In the genomic region with DNA sequence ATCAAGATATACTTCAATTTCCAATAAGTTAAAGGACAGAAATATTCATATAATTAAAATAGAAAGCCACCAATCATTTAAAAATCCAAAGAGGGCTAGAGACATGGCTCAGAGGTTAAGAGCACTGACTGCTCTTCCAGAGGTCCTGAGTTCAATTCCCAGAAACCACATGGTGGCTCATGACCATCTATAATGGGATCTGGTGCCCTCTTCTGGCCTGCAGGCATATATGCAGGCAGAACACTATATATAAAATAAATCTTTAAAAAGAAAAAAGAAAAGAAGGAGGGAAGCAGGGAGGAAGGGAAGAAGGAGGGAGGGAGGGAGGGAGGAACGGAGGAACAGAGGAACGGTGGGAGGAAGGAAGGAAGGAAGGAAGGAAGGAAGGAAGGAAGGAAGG, we compare ENCODE assay signal across 10 mouse cellular contexts. TPM values are rescaled to one million over a fixed set of nuclear protein-coding genes. Genes with fewer than 3 reads are reported as not detected.
DNase-seq lines count a peak whose midpoint lies in the region; ATAC-seq and TF ChIP-seq lines count a peak whose summit lies in the region.
"Not testable (repeated sequence)": the region's sequence is repeated elsewhere in the genome, so short reads cannot be mapped to it uniquely, and the experiment has no call there.
"Had no signal": no experiment of that assay in that cellular context is flagged by ENCODE, and none has a peak within 500 bp of the region (broad histone marks: within the 10 kb centered on the region; RNA-seq: fewer than 3 reads in every experiment).

No protein-coding gene starts in this region.

- peak; percentile 39 for TF ChIP-seq CTCF in E14TG2a.4 (conservative IDR thresholded peaks at IDR 0.05; ENCODE audit: low read length)
- peak; percentile 67 for TF ChIP-seq CTCF in Patski (IDR thresholded peaks at IDR 0.05)
- TF ChIP-seq CTCF in gastrocnemius, adult 2 months (IDR thresholded peaks at IDR 0.05), result peak; percentile 36; the same call in 1 of the 2 replicates
- TF ChIP-seq CTCF in hindbrain, postnatal 0 days (IDR thresholded peaks at IDR 0.05; ENCODE audit: low read depth), result peak; percentile 17; the same call in 1 of the 2 replicates
- TF ChIP-seq CTCF in layer of hippocampus, adult 2 months (conservative IDR thresholded peaks at IDR 0.05), result peak; percentile 63
- TF ChIP-seq CTCF in liver, embryonic 14.5 days (IDR thresholded peaks at IDR 0.05; ENCODE audit: low read depth), result peak; percentile 34
- TF ChIP-seq CTCF in lung, postnatal 0 days (IDR thresholded peaks at IDR 0.05), result peak; percentile 51
- peak; percentile 53 for TF ChIP-seq CTCF in stomach, postnatal 0 days (IDR thresholded peaks at IDR 0.05; ENCODE audit: low read depth)

- H3K4me1 ChIP-seq in E14TG2a.4 (replicated peaks; ENCODE audit: low read depth, low read length); hindbrain, postnatal 0 days (ENCODE audit: insufficient read depth, low read length); liver, embryonic 14.5 days (replicated peaks; ENCODE audit: control insufficient read depth in 2 of 2, insufficient read depth in 2 of 2, low read length in 1 of 2); lung, postnatal 0 days (ENCODE audit: insufficient read depth, low read depth, low read length); stomach, postnatal 0 days (replicated peaks; ENCODE audit: control insufficient read depth, insufficient read depth): not testable (repeated sequence)

- H3K4me2 ChIP-seq in hindbrain, postnatal 0 days (ENCODE audit: low read depth, low read length); liver, embryonic 14.5 days (ENCODE audit: low read depth); lung, postnatal 0 days (replicated peaks; ENCODE audit: low read depth, low read length); stomach, postnatal 0 days (replicated peaks; ENCODE audit: low read depth): not testable (repeated sequence)

- H3K27me3 ChIP-seq in E14TG2a.4 (ENCODE audit: insufficient read depth, low read length); hindbrain, postnatal 0 days (ENCODE audit: insufficient read depth, low read length); liver, embryonic 14.5 days (ENCODE audit: control insufficient read depth, insufficient read depth, low read length); lung, postnatal 0 days (replicated peaks; ENCODE audit: insufficient read depth, low read length); stomach, postnatal 0 days (ENCODE audit: control insufficient read depth, insufficient read depth, low read length): not testable (repeated sequence)
- H3K27me3 ChIP-seq in Patski, result peaks cover 26% of the 10 kb centered on the region

- ATAC-seq in Patski; hindbrain, postnatal 0 days; liver, embryonic 14.5 days (ENCODE audit: insufficient read depth); lung, postnatal 0 days; stomach, postnatal 0 days (ENCODE audit: low FRiP score, low TSS enrichment): not testable (repeated sequence)

- intact Hi-C loops in gastrocnemius, adult 2 months (cut with DNase I), result not testable (repeated sequence)

- not testable (repeated sequence) for H3K27ac ChIP-seq in gastrocnemius, adult 2 months; hindbrain, postnatal 0 days; layer of hippocampus, adult 2 months; liver, embryonic 14.5 days; lung, postnatal 0 days (ENCODE audit: low read length); stomach, postnatal 0 days (replicated peaks)

- H3K4me3 ChIP-seq in E14TG2a.4 (replicated peaks; ENCODE audit: low read length); gastrocnemius, adult 2 months; hindbrain, postnatal 0 days (ENCODE audit: low read length); layer of hippocampus, adult 2 months; liver, embryonic 14.5 days (ENCODE audit: insufficient read depth in 1 of 2, low read depth in 2 of 2, low read length in 2 of 2); lung, postnatal 0 days (ENCODE audit: low read depth, low read length); stomach, postnatal 0 days (ENCODE audit: low read depth, low read length): not testable (repeated sequence)

- POLR2A ChIA-PET in Patski (lab: Charles Lee), result not testable (repeated sequence)

- 73% methylated on average over 2 of the region's 2 CpGs for WGBS in hindbrain, postnatal 0 days
- 16% methylated on average over 2 of the region's 2 CpGs for WGBS in liver, embryonic 14.5 days (ENCODE audit: insufficient replicate concordance)
- WGBS in lung, postnatal 0 days, result 23% methylated on average over 2 of the region's 2 CpGs
- WGBS in stomach, postnatal 0 days, result 44% methylated on average over 2 of the region's 2 CpGs

- CTCF ChIA-PET in Patski (lab: Charles Lee), result not testable (repeated sequence)

- DNase-seq in Patski (ENCODE audit: low read depth, low spot score); gastrocnemius, adult 2 months; hindbrain, postnatal 0 days (ENCODE audit: low spot score); layer of hippocampus, adult 2 months (ENCODE audit: low spot score in 2 of 2); liver, embryonic 14.5 days (ENCODE audit: low read depth in 3 of 3, low spot score in 3 of 3); lung, postnatal 0 days (ENCODE audit: low spot score); stomach, postnatal 0 days (ENCODE audit: low spot score): not testable (repeated sequence)

- in situ Hi-C loops in Patski (cut with MboI; ENCODE audit: low pct_unique_long_range_greater_than_20kb), result not testable (repeated sequence)

- H3K36me3 ChIP-seq in E14TG2a.4 (ENCODE audit: insufficient read depth, low read length); hindbrain, postnatal 0 days (ENCODE audit: insufficient read depth, low read length); liver, embryonic 14.5 days (replicated peaks; ENCODE audit: control insufficient read depth, insufficient read depth, low read depth); lung, postnatal 0 days (ENCODE audit: insufficient read depth, low read length); stomach, postnatal 0 days (ENCODE audit: control insufficient read depth, insufficient read depth, low read length): not testable (repeated sequence)

- not testable (repeated sequence) for H3K9ac ChIP-seq in hindbrain, postnatal 0 days (replicated peaks; ENCODE audit: low read length); liver, embryonic 14.5 days (replicated peaks); lung, postnatal 0 days (replicated peaks; ENCODE audit: low read depth); stomach, postnatal 0 days (ENCODE audit: low read length)

- TF ChIP-seq EP300 in liver, embryonic 14.5 days (IDR thresholded peaks at IDR 0.05; ENCODE audit: low read depth); lung, postnatal 0 days (IDR thresholded peaks at IDR 0.05); stomach, postnatal 0 days (optimal IDR thresholded peaks at IDR 0.05): not testable (repeated sequence)

- not testable (repeated sequence) for H3K9me3 ChIP-seq in E14TG2a.4 (ENCODE audit: low read length); hindbrain, postnatal 0 days (ENCODE audit: low read length); liver, embryonic 14.5 days (ENCODE audit: control insufficient read depth, low read length); lung, postnatal 0 days (ENCODE audit: low read length); stomach, postnatal 0 days (ENCODE audit: control insufficient read depth, low read length)

RNA-seq across cellular contexts. Expression of a gene that starts 42.7 kb away (rescaled TPM):
- 0.03 TPM for polyA plus RNA-seq in Patski (2021)
- under 1 TPM; 0.11 to 0.13 TPM for total RNA-seq in gastrocnemius, adult 2 months (2021)
- 0.10 and 0.18 TPM in 2 replicates for total RNA-seq in hindbrain, postnatal 0 days (2014; rRNA removed)
- polyA plus RNA-seq in hindbrain, postnatal 0 days (2015; fragmentation: Nextera tagmentation; extraction: Ambion mirVana), result 0.05 TPM in 1 of 2 replicates, not detected in the other
- not detected for total RNA-seq in layer of hippocampus, adult 2 months (2021)
- 2.0 and 3.0 TPM in 2 replicates for polyA plus RNA-seq in liver, embryonic 14.5 days (2012; rRNA removed)
- polyA plus RNA-seq in liver, embryonic 14.5 days (2014; fragmentation: Nextera tagmentation; extraction: Ambion mirVana), result 4.1 and 4.9 TPM in 2 replicates
- 1.4 and 1.7 TPM in 2 replicates for polyA plus RNA-seq in lung, postnatal 0 days (2015; fragmentation: Nextera tagmentation; extraction: Ambion mirVana)
- 0.07 TPM in 2 replicates for polyA plus RNA-seq in stomach, postnatal 0 days (2015; fragmentation: Nextera tagmentation; extraction: Ambion mirVana)
- polyA plus RNA-seq: forebrain, embryonic 13.5 days; forebrain, embryonic 16.5 days had no signal

Comparison
In these comparisons a context has a peak if more than half of its experiments do, and no peak if none do; other contexts are left out.
1. CTCF ChIP-seq: peak in every context shown above with its lines; median percentile 67 in Patski; 63 in layer of hippocampus, adult 2 months; 53 in stomach, postnatal 0 days; 51 in lung, postnatal 0 days; 39 in E14TG2a.4; 36 in gastrocnemius, adult 2 months; 34 in liver, embryonic 14.5 days; 17 in hindbrain, postnatal 0 days.